Mouse (Mus musculus) hindbrain, postnatal 0 days (tissue): Measurements from ENCODE around the gene Entpd6. TPM values are rescaled to one million over a fixed set of nuclear protein-coding genes. Genes with fewer than 3 reads are reported as not detected.

ENCODE experiments used
- ATAC-seq: fragments of 200-750 bp; cut with Nextera tagmentation; 2 replicates; pipeline ENCODE4 v1.8.0; 2017; ENCODE audit warnings: mild to moderate bottlenecking, moderate TSS enrichment, moderate library complexity
- DNase-seq: peaks from one replicate; pipeline ENCODE4 v3.0.0-alpha.2; 2015; ENCODE audit warnings: low spot score
- H3K27ac ChIP-seq: fragments of 300-500 bp; sonication (generic); 2 replicates; pipeline ENCODE4 v1.5.1; 2014; ENCODE audit warnings: mild to moderate bottlenecking
- H3K27me3 ChIP-seq: fragments of 300-500 bp; sonication (generic); 2 replicates; pipeline ENCODE4 v1.6.1; 2014; ENCODE audit warnings: low read length, mixed read lengths; ENCODE audit not compliant: insufficient read depth
- H3K36me3 ChIP-seq: fragments of 300-500 bp; sonication (generic); 2 replicates; pipeline ENCODE4 v1.6.1; 2014; ENCODE audit warnings: low read length, mixed read lengths; ENCODE audit not compliant: insufficient read depth
- H3K4me1 ChIP-seq: fragments of 300-500 bp; sonication (generic); 2 replicates; pipeline ENCODE4 v1.6.1; 2014; ENCODE audit warnings: antibody characterized with exemption, low read length, mixed read lengths; ENCODE audit not compliant: insufficient read depth
- H3K4me2 ChIP-seq: fragments of 300-500 bp; sonication (generic); 2 replicates; pipeline ENCODE4 v1.6.1; 2014; ENCODE audit warnings: low read depth, mild to moderate bottlenecking, low read length, moderate library complexity, mixed read lengths
- H3K4me3 ChIP-seq: fragments of 300-500 bp; sonication (generic); 2 replicates; pipeline ENCODE4 v1.5.1; 2014; ENCODE audit warnings: low read length
- H3K9ac ChIP-seq: fragments of 300-500 bp; sonication (generic); replicated peaks from 2 replicates; pipeline ENCODE4 v1.6.1; 2014; ENCODE audit warnings: mild to moderate bottlenecking, low read length, moderate library complexity, mixed read lengths
- H3K9me3 ChIP-seq: fragments of 300-500 bp; sonication (generic); 2 replicates; pipeline ENCODE4 v1.6.1; 2016; ENCODE audit warnings: low read length, mixed read lengths
- CTCF ChIP-seq: IDR thresholded peaks from 2 replicates; pipeline ENCODE4 v1.5.1; 2016; ENCODE audit warnings: antibody characterized with exemption, control low read depth, low read depth
- WGBS: fragments of 180-500 bp; shearing (Covaris S2); extraction: QIAGEN DNeasy Blood & Tissue Kit; methylation state at CpG from one replicate; pipeline ENCODE4 v1.1.7; 2014; 5-methylcytosine and 5-hydroxymethylcytosine counted together
- polyA plus RNA-seq: library from polyadenylated mRNA; unstranded; fragments of >200 nt; fragmentation: Nextera tagmentation; extraction: Ambion mirVana; gene quantifications from 2 replicates; pipeline ENCODE4 v1.2.1, GENCODE M21; 2015
- total RNA-seq: library from RNA; depleted of rRNA; stranded (reverse); fragments of >200 nt; gene quantifications from 2 replicates; pipeline ENCODE4 v1.2.3, GENCODE M21; 2014

Gene Entpd6
- total and polyA plus RNA-seq, 2 experiments from 2014 or later, result 79.5 to 97.1 TPM

DNA sequence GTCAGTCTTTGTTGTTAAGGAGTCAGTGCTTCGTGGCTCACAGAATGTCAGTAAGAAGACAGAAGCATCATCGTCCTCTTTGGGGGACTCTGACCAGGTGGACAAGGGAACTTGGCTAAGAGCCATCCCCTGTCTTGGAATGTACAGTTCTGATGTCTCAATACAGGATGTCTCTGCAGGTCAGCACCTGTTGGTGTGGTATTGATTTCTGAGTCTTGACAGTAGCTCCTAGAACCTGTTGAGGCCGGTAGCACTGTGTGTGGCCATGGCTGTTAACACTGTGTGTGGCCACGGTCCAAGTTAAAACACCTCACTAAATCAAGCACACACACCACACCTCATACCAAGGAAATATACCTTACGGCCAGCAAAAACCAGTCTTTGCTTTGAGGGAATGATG lies 51.8 kb downstream of the Entpd6 start:
- H3K4me3 ChIP-seq, result no peak overlapping the region
- DNase-seq, result no peak
- H3K36me3 ChIP-seq, result peaks cover 32% of the 10 kb centered on the region
- ATAC-seq, result no peak
- no peak overlapping the region for H3K27ac ChIP-seq
- H3K9ac ChIP-seq, result no peak overlapping the region
- WGBS, result 89% methylated on average over 5 of the region's 5 CpGs
- no peaks in the 10 kb centered on the region for H3K4me1 ChIP-seq
- TF ChIP-seq CTCF, result no peak
- no peaks in the 10 kb centered on the region for H3K9me3 ChIP-seq
- H3K27me3 ChIP-seq, result no peaks in the 10 kb centered on the region
- H3K4me2 ChIP-seq, result no peak overlapping the region

DNA sequence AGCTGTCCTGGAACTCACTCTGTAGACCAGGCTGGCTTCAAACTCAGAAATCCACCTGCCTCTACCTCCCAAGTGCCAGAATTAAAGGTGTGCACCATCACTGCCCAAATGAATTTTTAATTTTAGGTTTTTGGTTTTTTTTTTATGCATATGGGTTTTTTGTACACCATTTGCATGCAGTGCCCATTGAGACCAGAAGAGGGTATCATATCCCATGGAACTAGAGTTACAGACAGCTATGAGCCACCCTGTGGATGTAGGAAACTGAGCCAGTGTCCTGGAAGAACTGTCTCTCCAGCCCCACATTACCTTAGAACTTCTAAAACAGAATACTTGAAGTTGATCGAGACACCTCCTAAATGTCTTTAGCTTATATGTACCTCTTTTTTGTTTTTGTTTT lies 54.2 kb downstream of the Entpd6 start:
- H3K4me1 ChIP-seq, result no peaks in the 10 kb centered on the region
- TF ChIP-seq CTCF, result peak; percentile 66
- peaks cover 30% of the 10 kb centered on the region; the same call in 1 of the 2 replicates for H3K36me3 ChIP-seq
- no peak overlapping the region for H3K9ac ChIP-seq
- no peaks in the 10 kb centered on the region for H3K9me3 ChIP-seq
- 94% methylated on average over 1 of the region's 1 CpGs for WGBS
- H3K27ac ChIP-seq, result no peak overlapping the region
- ATAC-seq (no peak), DNase-seq (peak; percentile 61)
- no peak overlapping the region for H3K4me3 ChIP-seq
- no peak overlapping the region for H3K4me2 ChIP-seq
- H3K27me3 ChIP-seq, result no peaks in the 10 kb centered on the region

DNA sequence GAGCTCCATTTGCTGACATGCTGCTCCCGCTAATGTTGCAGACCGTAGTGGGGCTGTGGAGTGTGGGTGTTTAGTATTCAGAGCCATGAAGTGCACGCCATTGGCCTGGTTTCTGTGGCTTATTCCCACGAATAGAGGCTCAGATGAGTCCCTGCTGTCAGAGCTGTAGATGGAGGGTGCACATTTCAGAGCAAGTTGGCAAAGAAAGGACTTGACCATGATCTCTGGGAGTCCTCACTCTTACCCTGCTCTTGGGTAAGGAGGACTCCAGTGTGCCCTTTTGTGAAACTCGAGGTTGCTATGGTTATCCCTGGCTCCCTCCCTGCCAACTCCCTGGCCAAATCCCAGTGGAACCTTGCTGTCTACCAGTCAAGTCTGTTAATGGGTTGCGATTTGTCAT lies 59.5 kb downstream of the Entpd6 start:
- ATAC-seq, result peak; percentile 91
- Histone ChIP-seq H3K36me3 (peaks cover 48% of the 10 kb centered on the region), H3K27me3 (no peaks in the 10 kb centered on the region), H3K9me3 (no peaks in the 10 kb centered on the region), H3K4me2 (no peak overlapping the region), H3K4me3 (no peak overlapping the region), H3K9ac (no peak overlapping the region), H3K27ac (peak overlapping the region; percentile 69), H3K4me1 (no peaks in the 10 kb centered on the region)
- DNase-seq, result peak; percentile 78
- TF ChIP-seq CTCF, result no peak
- 50% methylated on average over 6 of the region's 6 CpGs for WGBS

GRCm38 (mm10) chr2:150808812-150809211 lies 60.0 kb downstream of the Entpd6 start:
- Histone ChIP-seq H3K9me3 (no peaks in the 10 kb centered on the region), H3K9ac (no peak overlapping the region), H3K27ac (peak overlapping the region; percentile 69), H3K36me3 (peaks cover 50% of the 10 kb centered on the region), H3K4me3 (no peak overlapping the region), H3K27me3 (no peaks in the 10 kb centered on the region), H3K4me2 (no peak overlapping the region), H3K4me1 (no peaks in the 10 kb centered on the region)
- DNase-seq, result peak; percentile 55
- TF ChIP-seq CTCF, result no peak
- WGBS, result 69% methylated on average over 6 of the region's 6 CpGs
- peak; percentile 61; the same call in 1 of the 2 replicates for ATAC-seq

DNA sequence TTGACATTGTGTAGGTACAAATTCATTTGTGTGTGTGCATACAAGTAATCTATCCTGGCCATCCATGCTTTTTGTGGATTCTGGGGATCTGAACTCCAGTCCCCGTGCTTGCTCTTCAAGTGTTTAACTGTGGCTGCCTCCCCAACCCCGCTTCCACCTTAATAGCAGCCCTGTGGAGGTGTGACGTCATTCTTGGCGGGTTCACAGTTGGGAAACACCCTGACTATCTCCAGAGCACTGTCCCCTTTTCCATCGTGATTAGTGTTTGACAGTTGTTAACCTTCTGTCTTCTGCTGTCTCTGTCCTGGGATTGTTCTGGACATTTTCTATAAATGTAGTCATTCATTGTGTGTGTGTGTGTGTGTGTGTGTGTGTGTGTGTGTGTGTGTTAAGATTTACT lies 61.8 kb downstream of the Entpd6 start:
- Histone ChIP-seq H3K36me3 (peaks cover 57% of the 10 kb centered on the region), H3K4me2 (no peak overlapping the region), H3K4me1 (no peaks in the 10 kb centered on the region), H3K9ac (no peak overlapping the region), H3K27ac (no peak overlapping the region), H3K27me3 (no peaks in the 10 kb centered on the region), H3K4me3 (no peak overlapping the region), H3K9me3 (no peaks in the 10 kb centered on the region)
- DNase-seq, result no peak
- no peak for TF ChIP-seq CTCF
- ATAC-seq, result no peak
- 83% methylated on average over 5 of the region's 5 CpGs for WGBS

DNA sequence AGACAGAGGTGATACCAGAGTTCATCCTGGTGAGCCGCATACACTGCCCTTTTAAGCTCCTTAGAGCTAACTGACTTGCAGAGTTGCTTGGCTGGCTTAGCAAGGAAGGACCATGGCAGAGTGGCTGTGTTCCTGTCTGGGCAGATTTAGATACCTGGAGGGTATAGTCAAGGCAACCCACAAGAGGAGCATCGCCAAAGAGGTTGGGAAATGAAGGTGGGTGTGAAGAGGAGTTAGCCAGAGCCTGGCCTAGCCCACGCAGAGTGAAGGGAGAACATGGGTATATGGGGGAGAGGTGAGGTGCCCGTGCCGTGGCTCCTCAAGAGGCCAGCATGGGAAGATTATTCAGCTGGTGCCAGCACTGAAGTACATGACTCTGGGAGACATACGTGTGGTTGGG lies 64.0 kb downstream of the Entpd6 start:
- 95% methylated on average over 6 of the region's 6 CpGs for WGBS
- H3K27me3 ChIP-seq, result no peaks in the 10 kb centered on the region
- no peak overlapping the region for H3K27ac ChIP-seq
- H3K9ac ChIP-seq, result no peak overlapping the region
- H3K9me3 ChIP-seq, result no peaks in the 10 kb centered on the region
- H3K4me3 ChIP-seq, result no peak overlapping the region
- no peak for TF ChIP-seq CTCF
- no peak for ATAC-seq
- H3K36me3 ChIP-seq, result peaks cover 67% of the 10 kb centered on the region
- no peak overlapping the region for H3K4me2 ChIP-seq
- no peak for DNase-seq
- H3K4me1 ChIP-seq, result no peaks in the 10 kb centered on the region

DNA sequence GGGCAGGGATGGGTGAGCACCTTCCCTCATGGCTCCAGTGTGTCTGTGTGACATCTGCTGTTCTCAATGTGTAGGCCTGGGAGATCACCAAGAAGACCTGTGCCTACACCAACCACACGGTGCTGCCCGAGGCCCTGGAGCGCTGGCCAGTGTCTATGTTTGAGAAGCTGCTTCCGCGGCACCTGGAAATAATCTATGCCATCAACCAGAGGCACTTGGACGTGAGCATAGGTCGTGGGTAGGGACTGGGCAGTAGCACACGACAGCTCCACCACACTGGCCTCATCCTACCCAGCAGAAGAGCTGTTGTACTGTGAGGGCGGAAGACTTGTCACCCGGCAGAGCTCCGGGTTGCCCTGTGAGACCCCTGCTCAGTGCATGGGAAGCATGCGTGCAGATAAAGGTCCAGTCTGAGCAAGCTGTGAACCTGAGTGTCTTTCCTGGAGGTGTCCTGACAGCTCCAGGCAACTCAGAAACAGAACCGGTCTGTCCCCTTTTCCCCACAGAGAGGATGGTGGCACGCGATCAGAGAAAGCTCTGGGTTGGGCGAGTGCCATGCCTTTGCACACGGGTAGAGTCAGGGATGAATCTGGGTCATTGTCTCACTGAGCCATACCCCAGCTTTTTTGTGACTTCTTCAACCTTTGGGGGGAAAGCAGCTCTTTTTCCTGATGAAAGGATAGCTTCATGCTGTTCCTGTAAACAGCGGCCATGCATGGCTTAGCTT lies 68.0 kb downstream of the Entpd6 start:
- peak overlapping the region; percentile 38; the same call in 1 of the 2 replicates for H3K27ac ChIP-seq
- no peaks in the 10 kb centered on the region for H3K9me3 ChIP-seq
- 86% methylated on average over 18 of the region's 18 CpGs for WGBS
- peak; percentile 54 for DNase-seq
- H3K27me3 ChIP-seq, result no peaks in the 10 kb centered on the region
- no peak overlapping the region for H3K4me2 ChIP-seq
- no peak overlapping the region for H3K9ac ChIP-seq
- no peaks in the 10 kb centered on the region for H3K4me1 ChIP-seq
- H3K4me3 ChIP-seq, result no peak overlapping the region
- H3K36me3 ChIP-seq, result peaks cover 80% of the 10 kb centered on the region
- peak; percentile 54; the same call in 1 of the 2 replicates for ATAC-seq
- TF ChIP-seq CTCF, result no peak
